ENCODE assay signal across 19 mouse cellular contexts in genomic region chr5:36544765-36545164, GRCm38 (mm10).
"Had no signal": no experiment of that assay in that cellular context is flagged by ENCODE, and none has a peak within 500 bp of the region (broad histone marks: within the 10 kb centered on the region; RNA-seq: fewer than 3 reads in every experiment).

No protein-coding gene starts in this region.

- H3K27ac ChIP-seq: liver, embryonic 13.5 days; liver, embryonic 15.5 days; midbrain, embryonic 10.5 days; midbrain, embryonic 12.5 days; neural tube, embryonic 13.5 days; neural tube, embryonic 15.5 days; stomach, embryonic 15.5 days; stomach, postnatal 0 days had no signal

- ATAC-seq: liver, postnatal 0 days; midbrain, embryonic 16.5 days had no signal

- H3K4me1 ChIP-seq: neural tube, embryonic 13.5 days; neural tube, embryonic 15.5 days; stomach, embryonic 15.5 days had no signal

- H3K4me2 ChIP-seq: liver, embryonic 11.5 days; liver, embryonic 13.5 days; liver, embryonic 15.5 days; lung, embryonic 14.5 days; midbrain, embryonic 12.5 days; neural tube, embryonic 13.5 days; neural tube, embryonic 15.5 days; stomach, embryonic 15.5 days had no signal

- H3K27me3 ChIP-seq: liver, embryonic 13.5 days; liver, embryonic 15.5 days; midbrain, embryonic 12.5 days; neural tube, embryonic 13.5 days; neural tube, embryonic 15.5 days; stomach, embryonic 15.5 days had no signal

- H3K9ac ChIP-seq: liver, embryonic 13.5 days; liver, embryonic 15.5 days; liver, postnatal 0 days; lung, embryonic 14.5 days; midbrain, embryonic 12.5 days; neural tube, embryonic 13.5 days; neural tube, embryonic 15.5 days; stomach, embryonic 15.5 days had no signal

- H3K9me3 ChIP-seq: liver, embryonic 13.5 days; liver, embryonic 15.5 days; midbrain, embryonic 10.5 days; midbrain, embryonic 12.5 days; neural tube, embryonic 13.5 days; neural tube, embryonic 15.5 days; stomach, embryonic 15.5 days had no signal

- DNase-seq: liver, embryonic 13.5 days; liver, postnatal 0 days; lung, embryonic 14.5 days; midbrain, embryonic 14.5 days; retina, postnatal 1 day; right cerebral cortex, postnatal 14 days; thymus, adult 2 months; thymus, postnatal 25 days; thymus, postnatal 4 days had no signal

- H3K36me3 ChIP-seq: liver, embryonic 13.5 days; liver, embryonic 15.5 days; midbrain, embryonic 10.5 days; midbrain, embryonic 12.5 days; neural tube, embryonic 13.5 days; neural tube, embryonic 15.5 days; stomach, embryonic 15.5 days had no signal

- H3K4me3 ChIP-seq: liver, embryonic 13.5 days; liver, embryonic 15.5 days; midbrain, embryonic 10.5 days; midbrain, embryonic 12.5 days; myocyte; neural tube, embryonic 13.5 days; neural tube, embryonic 15.5 days; stomach, embryonic 15.5 days had no signal
